Comparison of ENCODE assay signal across 8 mouse cellular contexts in the genomic region with DNA sequence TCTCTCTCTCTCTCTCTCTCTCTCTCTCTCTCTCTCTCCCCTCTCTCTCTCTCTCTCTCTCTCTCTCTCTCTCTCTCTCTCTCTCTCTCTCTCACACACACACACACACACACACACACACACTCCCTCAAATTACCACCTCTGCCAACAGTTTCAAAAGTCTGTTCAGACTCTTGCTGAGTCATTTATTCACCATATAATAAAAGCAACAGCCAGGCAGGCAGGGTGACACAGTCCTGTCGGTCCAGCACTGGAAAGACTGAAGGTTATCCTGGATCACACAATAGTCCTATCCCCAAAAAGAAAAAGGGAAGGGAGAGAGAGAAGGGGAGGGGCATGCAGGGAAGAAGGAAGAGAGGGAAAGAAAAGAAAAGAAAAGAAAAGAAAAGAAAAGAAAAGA.
DNase-seq lines count a peak whose midpoint lies in the region; ATAC-seq and TF ChIP-seq lines count a peak whose summit lies in the region.
"Not testable (repeated sequence)": the region's sequence is repeated elsewhere in the genome, so short reads cannot be mapped to it uniquely, and the experiment has no call there.

No protein-coding gene starts in this region.

- not testable (repeated sequence) for H3K4me1 ChIP-seq in embryonic fibroblast, embryonic 13.5 days (ENCODE audit: control insufficient read depth, insufficient read depth, low read length); intestine, postnatal 0 days (replicated peaks; ENCODE audit: control insufficient read depth, insufficient read depth, low read length)
- H3K4me1 ChIP-seq in kidney, adult 2 months (ENCODE audit: control insufficient read depth, insufficient read depth, low read length), result peaks cover 20% of the 10 kb centered on the region; the same call in 1 of the 2 replicates
- H3K4me1 ChIP-seq in small intestine, adult 2 months (ENCODE audit: control insufficient read depth, insufficient read depth, insufficient read length, low read length), result peaks cover 23% of the 10 kb centered on the region

- not testable (repeated sequence) for H3K36me3 ChIP-seq in intestine, postnatal 0 days (ENCODE audit: control insufficient read depth, insufficient read depth); kidney, adult 2 months (ENCODE audit: control insufficient read depth, insufficient read depth, low read length); small intestine, adult 2 months (ENCODE audit: control insufficient read depth, insufficient read depth, low read length)

- DNase-seq in 3T3-L1 (ENCODE audit: low read depth, low spot score) (peak; percentile 41), adipocyte (ENCODE audit: low spot score) (peak; percentile 67)
- DNase-seq in heart, adult 11 months, result peak; percentile 90
- DNase-seq in kidney, adult 2 months, result peak; percentile 64
- DNase-seq in kidney, postnatal 36 days, result peak; percentile 39 to 55

- not testable (repeated sequence) for TF ChIP-seq POLR2A in embryonic fibroblast, embryonic 13.5 days (IDR thresholded peaks at IDR 0.05; ENCODE audit: low read depth, low read length); kidney, adult 2 months (IDR thresholded peaks at IDR 0.05; ENCODE audit: low read depth, low read length); small intestine, adult 2 months (IDR thresholded peaks at IDR 0.05; ENCODE audit: low read depth, low read length)

- not testable (repeated sequence) for H3K27me3 ChIP-seq in intestine, postnatal 0 days (replicated peaks; ENCODE audit: control insufficient read depth, insufficient read depth, low read length); kidney, adult 2 months (replicated peaks; ENCODE audit: control insufficient read depth, insufficient read depth, low read length); small intestine, adult 2 months (ENCODE audit: control insufficient read depth, insufficient read depth, low read length)

- WGBS in intestine, postnatal 0 days, result 29% methylated on average over 1 of the region's 1 CpGs
- 21% methylated on average over 1 of the region's 1 CpGs for WGBS in kidney, adult 2 months
- 15% methylated on average over 1 of the region's 1 CpGs for WGBS in small intestine, adult 2 months

- not testable (repeated sequence) for H3K4me2 ChIP-seq in intestine, postnatal 0 days (replicated peaks; ENCODE audit: low read depth)

- not testable (repeated sequence) for H3K4me3 ChIP-seq in embryonic fibroblast, embryonic 13.5 days (ENCODE audit: insufficient read depth, low read length); intestine, postnatal 0 days (ENCODE audit: low read depth, low read length); kidney, adult 2 months (ENCODE audit: insufficient read depth, low read depth, low read length); small intestine, adult 2 months (ENCODE audit: low read depth, low read length)

- not testable (repeated sequence) for TF ChIP-seq CTCF in embryonic fibroblast, embryonic 13.5 days (IDR thresholded peaks at IDR 0.05; ENCODE audit: borderline replicate concordance, insufficient read depth, low read length); intestine, postnatal 0 days (IDR thresholded peaks at IDR 0.05; ENCODE audit: low read depth); kidney, adult 2 months (conservative IDR thresholded peaks at IDR 0.05; ENCODE audit: insufficient read depth, insufficient read length, low read depth, low read length); small intestine, adult 2 months (IDR thresholded peaks at IDR 0.05; ENCODE audit: extremely low read depth, insufficient read length, insufficient replicate concordance, low read depth, low read length)

- H3K9me3 ChIP-seq in intestine, postnatal 0 days (ENCODE audit: control insufficient read depth), result not testable (repeated sequence)

- not testable (repeated sequence) for H3K9ac ChIP-seq in intestine, postnatal 0 days (ENCODE audit: low read depth, low read length)

- ATAC-seq in intestine, postnatal 0 days, result peak; percentile 47; the same call in 1 of the 2 replicates

- peak overlapping the region; percentile 16; the same call in 1 of the 2 replicates for H3K27ac ChIP-seq in embryonic fibroblast, embryonic 13.5 days (ENCODE audit: insufficient read depth, low read length)
- H3K27ac ChIP-seq in intestine, postnatal 0 days (ENCODE audit: low read depth, low read length); kidney, adult 2 months (ENCODE audit: insufficient read depth, low read depth, low read length): not testable (repeated sequence)
- peak overlapping the region; percentile 52; the same call in 1 of the 2 replicates for H3K27ac ChIP-seq in small intestine, adult 2 months (ENCODE audit: insufficient read depth, low read depth, low read length)
